In genomic region chr4:89446765-89447487, GRCm38 (mm10) we compare ENCODE assay signal across 12 mouse cellular contexts.
A peak's percentile ranks its signal among the peaks of the same experiment; 100 is the strongest.
DNase-seq lines count a peak whose midpoint lies in the region; ATAC-seq lines count a peak whose summit lies in the region.
"Had no signal": no experiment of that assay in that cellular context is flagged by ENCODE, and none has a peak within 500 bp of the region (broad histone marks: within the 10 kb centered on the region; RNA-seq: fewer than 3 reads in every experiment).

No protein-coding gene starts in this region.

- no peaks in the 10 kb centered on the region for H3K36me3 ChIP-seq in embryonic facial prominence, embryonic 10.5 days (replicated peaks)
- H3K36me3 ChIP-seq: hindbrain, embryonic 10.5 days; liver, embryonic 15.5 days; stomach, embryonic 15.5 days had no signal

- no peak overlapping the region for H3K4me3 ChIP-seq in embryonic facial prominence, embryonic 10.5 days
- H3K4me3 ChIP-seq: hindbrain, embryonic 10.5 days; liver, embryonic 15.5 days; stomach, embryonic 15.5 days had no signal

- peaks cover 14% of the 10 kb centered on the region for H3K4me1 ChIP-seq in embryonic facial prominence, embryonic 10.5 days
- H3K4me1 ChIP-seq: stomach, embryonic 15.5 days had no signal

- no peak overlapping the region for H3K27ac ChIP-seq in embryonic facial prominence, embryonic 10.5 days (replicated peaks)
- H3K27ac ChIP-seq: hindbrain, embryonic 10.5 days; liver, embryonic 15.5 days; stomach, embryonic 15.5 days had no signal

- no peaks in the 10 kb centered on the region for H3K27me3 ChIP-seq in embryonic facial prominence, embryonic 10.5 days (replicated peaks; ENCODE audit: low read depth, poor library complexity, severe bottlenecking)
- H3K27me3 ChIP-seq: liver, embryonic 15.5 days; stomach, embryonic 15.5 days had no signal

- DNase-seq in kidney, adult 9 months: peak; percentile 3
- no peak for DNase-seq in kidney, postnatal 10 days
- DNase-seq in 416B (ENCODE audit: low read depth) (peak; percentile 42), A20 (ENCODE audit: low read depth, low spot score) (peak; percentile 26)
- DNase-seq in cerebellum, adult 9-10 months: peak; percentile 68
- no peak for DNase-seq in embryonic facial prominence, embryonic 10.5 days (ENCODE audit: low spot score)
- no peak for DNase-seq in gastrocnemius, adult 8-10 months (ENCODE audit: low spot score in 2 of 2)
- DNase-seq: right cerebral cortex, adult 18-20 months had no signal

- H3K9me3 ChIP-seq in embryonic facial prominence, embryonic 10.5 days: no peaks in the 10 kb centered on the region
- H3K9me3 ChIP-seq: hindbrain, embryonic 10.5 days; liver, embryonic 15.5 days; stomach, embryonic 15.5 days had no signal

- no peak for ATAC-seq in CD4-positive, CD25-positive, alpha-beta regulatory T cell, adult 4 months

- 73% methylated on average over 8 of the region's 8 CpGs for WGBS in embryonic facial prominence, embryonic 10.5 days

Comparison
In these comparisons a context has a peak if more than half of its experiments do, and no peak if none do; other contexts are left out.
1. DNase-seq: peak in kidney, adult 9 months (single experiment), 416B (single experiment), A20 (single experiment) and cerebellum, adult 9-10 months (single experiment); none in kidney, postnatal 10 days (single experiment), embryonic facial prominence, embryonic 10.5 days (single experiment) and gastrocnemius, adult 8-10 months (0 of 2).